Mouse (Mus musculus) thymus, adult 2 months (tissue): Measurements from ENCODE around the gene Mrtfb. TPM values are rescaled to one million over a fixed set of nuclear protein-coding genes. Genes with fewer than 3 reads are reported as not detected.

ENCODE experiments used
- DNase-seq: peaks from one replicate; pipeline ENCODE4 v3.0.0; 2021
- H3K27ac ChIP-seq: fragments of 200-500 bp; 2 replicates; pipeline ENCODE4 v1.5.1; 2012; ENCODE audit warnings: low read length, control low read depth; ENCODE audit not compliant: control insufficient read depth, insufficient read depth
- H3K27me3 ChIP-seq: fragments of 200-500 bp; 2 replicates; pipeline ENCODE4 v1.6.1; 2012; ENCODE audit warnings: mild to moderate bottlenecking, low read length, moderate library complexity, mixed read lengths; ENCODE audit not compliant: control insufficient read depth, insufficient read depth
- H3K36me3 ChIP-seq: fragments of 200-500 bp; 2 replicates; pipeline ENCODE4 v1.6.1; 2012; ENCODE audit warnings: mild to moderate bottlenecking, low read length, moderate library complexity; ENCODE audit not compliant: control insufficient read depth, insufficient read depth
- H3K4me1 ChIP-seq: fragments of 200-500 bp; replicated peaks from 2 replicates; pipeline ENCODE4 v1.6.1; 2012; ENCODE audit warnings: low read length; ENCODE audit not compliant: control insufficient read depth, insufficient read depth
- H3K4me3 ChIP-seq: fragments of 200-500 bp; 2 replicates; pipeline ENCODE4 v1.5.1; 2012; ENCODE audit warnings: mild to moderate bottlenecking, low read length, control low read depth, moderate library complexity; ENCODE audit not compliant: control insufficient read depth, insufficient read depth
- CTCF ChIP-seq: fragments of 200-500 bp; IDR thresholded peaks from 2 replicates; pipeline ENCODE4 v1.5.1; 2012; ENCODE audit warnings: mild to moderate bottlenecking, control low read depth, low read length, moderate library complexity, borderline replicate concordance; ENCODE audit not compliant: control insufficient read depth, poor library complexity, insufficient read depth; ENCODE audit errors: extremely low read depth
- POLR2A ChIP-seq: fragments of 200-500 bp; IDR thresholded peaks from 2 replicates; pipeline ENCODE4 v1.6.1; 2012; ENCODE audit warnings: mild to moderate bottlenecking, low read length, control low read depth, moderate library complexity; ENCODE audit not compliant: control insufficient read depth, poor library complexity, insufficient read depth; ENCODE audit errors: extremely low read depth
- WGBS: fragments of 180-500 bp; shearing (Covaris S2); methylation state at CpG from one replicate; pipeline ENCODE4 v1.1.7; 2018; 5-methylcytosine and 5-hydroxymethylcytosine counted together
- polyA plus RNA-seq: library from polyadenylated mRNA; depleted of rRNA; stranded (reverse); fragments of >200 nt; gene quantifications from 2 replicates; pipeline ENCODE4 v1.2.3, GENCODE M21; 2012

The Mrtfb gene
- polyA plus RNA-seq, 1 experiment = 8.5 TPM

GRCm38 (mm10) chr16:13306065-13306695, 49.9 kb downstream of the Mrtfb start:
- no peak overlapping the region for H3K27ac ChIP-seq
- TF ChIP-seq POLR2A = no peak
- no peak for TF ChIP-seq CTCF

GRCm38 (mm10) chr16:13310096-13310683, 53.9 kb downstream of the Mrtfb start:
- TF ChIP-seq POLR2A = no peak
- TF ChIP-seq CTCF = no peak
- H3K4me1 ChIP-seq = no peaks in the 10 kb centered on the region
- 38% methylated on average over 1 of the region's 1 CpGs for WGBS
- no peaks in the 10 kb centered on the region for H3K36me3 ChIP-seq
- no peak overlapping the region for H3K27ac ChIP-seq
- no peaks in the 10 kb centered on the region for H3K27me3 ChIP-seq
- no peak overlapping the region for H3K4me3 ChIP-seq
- DNase-seq = no peak

More at GRCm38 (mm10) chr16:13306065-13306695, 49.9 kb downstream of the Mrtfb start:
- DNase-seq = no peak
- Histone ChIP-seq H3K4me1 (no peaks in the 10 kb centered on the region), H3K4me3 (no peak overlapping the region), H3K36me3 (no peaks in the 10 kb centered on the region), H3K27me3 (no peaks in the 10 kb centered on the region)
- WGBS = 28% methylated on average over 3 of the region's 3 CpGs

GRCm38 (mm10) chr16:13311374-13311773, 55.1 kb downstream of the Mrtfb start:
- no peak overlapping the region for H3K27ac ChIP-seq
- H3K27me3 ChIP-seq = no peaks in the 10 kb centered on the region
- no peak for DNase-seq
- H3K4me3 ChIP-seq = no peak overlapping the region
- TF ChIP-seq CTCF = no peak
- TF ChIP-seq POLR2A = no peak
- WGBS = 98% methylated on average over 1 of the region's 1 CpGs
- H3K4me1 ChIP-seq = no peaks in the 10 kb centered on the region
- no peaks in the 10 kb centered on the region for H3K36me3 ChIP-seq

- TF ChIP-seq POLR2A (no peak), CTCF (no peak)
Observed at GRCm38 (mm10) chr16:13313096-13313719, 56.9 kb downstream of the Mrtfb start.

GRCm38 (mm10) chr16:13323751-13324150, 67.5 kb downstream of the Mrtfb start:
- no peak for TF ChIP-seq POLR2A
- no peak for TF ChIP-seq CTCF
- Histone ChIP-seq H3K4me3 (no peak overlapping the region), H3K27ac (no peak overlapping the region), H3K4me1 (no peaks in the 10 kb centered on the region), H3K36me3 (no peaks in the 10 kb centered on the region), H3K27me3 (no peaks in the 10 kb centered on the region)
- WGBS = 91% methylated on average over 6 of the region's 6 CpGs
- DNase-seq = no peak

More at GRCm38 (mm10) chr16:13313096-13313719, 56.9 kb downstream of the Mrtfb start:
- Histone ChIP-seq H3K27me3 (no peaks in the 10 kb centered on the region), H3K4me1 (no peaks in the 10 kb centered on the region), H3K4me3 (no peak overlapping the region), H3K27ac (no peak overlapping the region), H3K36me3 (no peaks in the 10 kb centered on the region)
- no peak for DNase-seq
- 95% methylated on average over 5 of the region's 5 CpGs for WGBS

GRCm38 (mm10) chr16:13326622-13327021, 70.3 kb downstream of the Mrtfb start:
- TF ChIP-seq POLR2A (no peak), CTCF (no peak)
- Histone ChIP-seq H3K4me1 (no peaks in the 10 kb centered on the region), H3K27me3 (no peaks in the 10 kb centered on the region), H3K27ac (no peak overlapping the region), H3K36me3 (no peaks in the 10 kb centered on the region), H3K4me3 (no peak overlapping the region)
- 96% methylated on average over 3 of the region's 3 CpGs for WGBS
- no peak for DNase-seq

DNA sequence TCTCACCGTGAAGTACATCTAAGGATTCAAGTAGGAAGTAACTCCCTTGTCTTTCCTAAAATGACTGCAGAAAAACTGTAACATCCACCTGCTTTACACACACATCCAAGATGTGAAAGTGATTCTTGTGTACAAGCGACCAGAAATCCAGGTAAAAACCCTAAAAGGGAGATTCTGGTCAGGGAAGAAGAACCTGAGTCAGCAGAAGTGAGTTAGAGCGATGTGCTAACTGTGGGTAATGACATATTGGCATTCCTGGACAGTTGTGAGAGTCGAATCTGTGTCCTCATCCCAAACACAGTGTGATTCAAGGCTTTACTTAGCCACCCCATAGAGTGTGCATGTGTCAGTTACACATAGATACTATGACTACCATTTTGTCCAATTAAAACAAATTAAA, 72.4 kb downstream of the Mrtfb start:
- Histone ChIP-seq H3K4me1 (no peaks in the 10 kb centered on the region), H3K27me3 (no peaks in the 10 kb centered on the region), H3K36me3 (no peaks in the 10 kb centered on the region), H3K27ac (no peak overlapping the region), H3K4me3 (no peak overlapping the region)
- DNase-seq = no peak
- TF ChIP-seq POLR2A (no peak), CTCF (no peak)
- 94% methylated on average over 4 of the region's 4 CpGs for WGBS
